In genomic region chr7:143153915-143154373, GRCm38 (mm10) we compare ENCODE assay signal across 8 mouse cellular contexts. TPM values are rescaled to one million over a fixed set of nuclear protein-coding genes. Genes with fewer than 3 reads are reported as not detected.
A peak's percentile ranks its signal among the peaks of the same experiment; 100 is the strongest.
DNase-seq lines count a peak whose midpoint lies in the region; ATAC-seq lines count a peak whose summit lies in the region.

No protein-coding gene starts in this region.

- 2% methylated on average over 18 of the region's 18 CpGs for WGBS in intestine, embryonic 16.5 days
- 5% methylated on average over 18 of the region's 18 CpGs for WGBS in midbrain, embryonic 11.5 days

- H3K36me3 ChIP-seq in intestine, embryonic 16.5 days (ENCODE audit: control insufficient read depth, insufficient read depth, low read length): no peaks in the 10 kb centered on the region
- no peaks in the 10 kb centered on the region for H3K36me3 ChIP-seq in midbrain, embryonic 11.5 days (ENCODE audit: control insufficient read depth, insufficient read depth, low read length)

- ATAC-seq in intestine, embryonic 16.5 days: peak; percentile 91
- ATAC-seq in midbrain, embryonic 11.5 days (ENCODE audit: low FRiP score): peak; percentile 86

- no peaks in the 10 kb centered on the region for H3K9me3 ChIP-seq in intestine, embryonic 16.5 days (ENCODE audit: control insufficient read depth, low read length)
- no peaks in the 10 kb centered on the region for H3K9me3 ChIP-seq in midbrain, embryonic 11.5 days (ENCODE audit: control insufficient read depth, low read length)

- intact Hi-C loops in left cerebral cortex, postnatal 36 days (cut with DNase I): loop anchor here (1.0 kb wide), 1 partner anchor 312 kb away; no protein-coding TSS in a partner anchor

- peak overlapping the region; percentile 65 for H3K9ac ChIP-seq in intestine, embryonic 16.5 days (ENCODE audit: low read depth, low read length)
- H3K9ac ChIP-seq in midbrain, embryonic 11.5 days (ENCODE audit: low read length): peak overlapping the region; percentile 55

- peak overlapping the region; percentile 69 for H3K4me2 ChIP-seq in intestine, embryonic 16.5 days (ENCODE audit: low read depth, low read length)
- H3K4me2 ChIP-seq in midbrain, embryonic 11.5 days: peak overlapping the region; percentile 46

- H3K27ac ChIP-seq in intestine, embryonic 16.5 days (ENCODE audit: low read length): peak overlapping the region; percentile 83
- H3K27ac ChIP-seq in midbrain, embryonic 11.5 days (ENCODE audit: low read depth, low read length): peak overlapping the region; percentile 20; the same call in 1 of the 2 replicates

- H3K27me3 ChIP-seq in intestine, embryonic 16.5 days (replicated peaks; ENCODE audit: control insufficient read depth, insufficient read depth, low read length): no peaks in the 10 kb centered on the region
- no peaks in the 10 kb centered on the region; the same call in 1 of the 2 replicates for H3K27me3 ChIP-seq in midbrain, embryonic 11.5 days (ENCODE audit: control insufficient read depth, insufficient read depth, low read length)

- H3K4me1 ChIP-seq in intestine, embryonic 16.5 days (ENCODE audit: control insufficient read depth, insufficient read depth, low read length): peaks cover 17% of the 10 kb centered on the region
- H3K4me1 ChIP-seq in midbrain, embryonic 11.5 days (ENCODE audit: control insufficient read depth, insufficient read depth, low read length): peaks cover 9% of the 10 kb centered on the region

- peak overlapping the region; percentile 36 for H3K4me3 ChIP-seq in intestine, embryonic 16.5 days (ENCODE audit: low read length)
- H3K4me3 ChIP-seq in midbrain, embryonic 11.5 days (ENCODE audit: low read depth, low read length): peak overlapping the region; percentile 12; the same call in 1 of the 2 replicates

- DNase-seq in adrenal gland, adult 8-10 months: peak; percentile 64
- DNase-seq in embryo, embryonic 9.5 days (ENCODE audit: extremely low spot score): peak; percentile 89
- peak; percentile 14 for DNase-seq in gonadal fat pad, adult 2 months (ENCODE audit: low read depth)
- DNase-seq in left cerebral cortex, postnatal 36 days (ENCODE audit: low spot score in 2 of 2): peak; percentile 77 to 80
- DNase-seq in midbrain, embryonic 11.5 days (ENCODE audit: low spot score, missing footprints): peak; percentile 98
- DNase-seq in right cerebral cortex, postnatal 4 days: peak; percentile 92
- peak; percentile 83 for DNase-seq in yolk sac, embryonic 10.5 days (ENCODE audit: low spot score)

RNA-seq across cellular contexts. Expression of gene Kcnq1, which starts 47.8 kb away (rescaled TPM):
- 10 to 100 TPM in 2 of 4 experiments, 1 to 10 TPM in 2; 3.7 to 14.9 (median 9.0) TPM for total RNA-seq in adrenal gland, adult 8-10 months (2022)
- 19.7 and 24.7 TPM in 2 replicates for polyA plus RNA-seq in gonadal fat pad, adult 2 months (2012; rRNA removed)
- 9.7 and 10.8 TPM in 2 replicates for polyA plus RNA-seq in intestine, embryonic 16.5 days (2015; fragmentation: Nextera tagmentation; extraction: Ambion mirVana)
- under 1 TPM; 0.49 to 1.00 TPM for total RNA-seq in left cerebral cortex, postnatal 36 days (2021)
- 1.1 and 1.6 TPM in 2 replicates for polyA plus RNA-seq in midbrain, embryonic 11.5 days (2014; fragmentation: Nextera tagmentation; extraction: Ambion mirVana)

RNA-seq across cellular contexts. Expression of gene Trpm5, which starts 59.5 kb away (rescaled TPM):
- under 1 TPM; 0.17 to 0.32 (median 0.27) TPM for total RNA-seq in adrenal gland, adult 8-10 months (2022)
- 0.35 and 0.36 TPM in 2 replicates for polyA plus RNA-seq in gonadal fat pad, adult 2 months (2012; rRNA removed)
- 7.9 and 8.0 TPM in 2 replicates for polyA plus RNA-seq in intestine, embryonic 16.5 days (2015; fragmentation: Nextera tagmentation; extraction: Ambion mirVana)
- total RNA-seq in left cerebral cortex, postnatal 36 days (2021): not detected
- polyA plus RNA-seq in midbrain, embryonic 11.5 days (2014; fragmentation: Nextera tagmentation; extraction: Ambion mirVana): 0.57 and 0.70 TPM in 2 replicates

Comparison
In these comparisons a context has a peak if more than half of its experiments do, and no peak if none do; other contexts are left out.
1. Peak in every context shown above with its lines: DNase-seq, ATAC-seq, H3K4me3 ChIP-seq and H3K27ac ChIP-seq.
2. DNase-seq: peak in every context shown above with its lines; median percentile 98 in midbrain, embryonic 11.5 days; 92 in right cerebral cortex, postnatal 4 days; 89 in embryo, embryonic 9.5 days; 83 in yolk sac, embryonic 10.5 days; 78 in left cerebral cortex, postnatal 36 days; 64 in adrenal gland, adult 8-10 months; 14 in gonadal fat pad, adult 2 months.